Mouse (Mus musculus): ENCODE data around the gene Mmp24. TPM values are rescaled to one million over a fixed set of nuclear protein-coding genes. Genes with fewer than 3 reads are reported as not detected.
A peak's percentile ranks its signal among the peaks of the same experiment; 100 is the strongest.
"Not testable (repeated sequence)": the region's sequence is repeated elsewhere in the genome, so short reads cannot be mapped to it uniquely, and the experiment has no call there.

Mmp24 gene
- 0.09 and 0.10 TPM in 2 replicates for polyA plus RNA-seq (2016; fragmentation: Nextera tagmentation; extraction: Ambion mirVana)

GRCm38 (mm10) chr2:155774927-155775684, at the start of gene Mmp24:
Gene Mmp24, plus strand, starts transcription at chr2:155775342.
- H3K4me2 ChIP-seq: peak within 1 kb of the TSS; percentile 86
- peaks cover 7% of the 10 kb centered on the region; the same call in 1 of the 2 replicates for H3K4me1 ChIP-seq (replicated peaks)
- WGBS: 2% methylated on average over 97 of the region's 100 CpGs
- H3K27me3 ChIP-seq: peaks cover 74% of the 10 kb centered on the region
- no peak within 1 kb of the TSS for H3K9ac ChIP-seq (replicated peaks)
- H3K36me3 ChIP-seq: no peaks in the 10 kb centered on the region
- ATAC-seq (ENCODE audit: insufficient number of reproducible peaks, insufficient read depth, low FRiP score, low TSS enrichment, low read depth): no peak
- no peaks in the 10 kb centered on the region for H3K9me3 ChIP-seq
- H3K4me3 ChIP-seq (replicated peaks): peak within 1 kb of the TSS; percentile 53
- H3K27ac ChIP-seq: no peak within 1 kb of the TSS

GRCm38 (mm10) chr2:155726302-155726701, 48.8 kb upstream of the Mmp24 start:
- 87% methylated on average over 7 of the region's 7 CpGs for WGBS
- no peak for ATAC-seq (ENCODE audit: insufficient number of reproducible peaks, insufficient read depth, low FRiP score, low TSS enrichment, low read depth)
- Histone ChIP-seq H3K27me3 (no peaks in the 10 kb centered on the region), H3K9me3 (no peaks in the 10 kb centered on the region), H3K27ac (no peak overlapping the region), H3K4me2 (no peak overlapping the region), H3K4me1 (replicated peaks) (peaks cover 7% of the 10 kb centered on the region), H3K9ac (replicated peaks) (no peak overlapping the region), H3K4me3 (replicated peaks) (no peak overlapping the region), H3K36me3 (peaks cover 8% of the 10 kb centered on the region; the same call in 1 of the 2 replicates)

- H3K4me1 ChIP-seq (replicated peaks): peaks cover 7% of the 10 kb centered on the region
- no peaks in the 10 kb centered on the region for H3K27me3 ChIP-seq
- no peak overlapping the region for H3K9ac ChIP-seq (replicated peaks)
- H3K4me2 ChIP-seq: no peak overlapping the region; the same call in 1 of the 2 replicates
- no peaks in the 10 kb centered on the region for H3K9me3 ChIP-seq
- 71% methylated on average over 7 of the region's 7 CpGs for WGBS
- ATAC-seq (ENCODE audit: insufficient number of reproducible peaks, insufficient read depth, low FRiP score, low TSS enrichment, low read depth): no peak
- no peak overlapping the region for H3K4me3 ChIP-seq (replicated peaks)
- H3K36me3 ChIP-seq: no peaks in the 10 kb centered on the region
- H3K27ac ChIP-seq: no peak overlapping the region
These were observed 47.3 kb upstream of the Mmp24 start for GRCm38 (mm10) chr2:155727764-155728395.

GRCm38 (mm10) chr2:155728742-155729141, 46.4 kb upstream of the Mmp24 start:
- Histone ChIP-seq H3K4me1 (replicated peaks) (peaks cover 7% of the 10 kb centered on the region), H3K27ac (no peak overlapping the region), H3K4me2 (peak overlapping the region; percentile 94), H3K4me3 (replicated peaks) (peak overlapping the region; percentile 87), H3K36me3 (no peaks in the 10 kb centered on the region), H3K9me3 (no peaks in the 10 kb centered on the region), H3K27me3 (no peaks in the 10 kb centered on the region), H3K9ac (replicated peaks) (peak overlapping the region; percentile 66)
- no peak; the same call in none of the 2 replicates for ATAC-seq (ENCODE audit: insufficient number of reproducible peaks, insufficient read depth, low FRiP score, low TSS enrichment, low read depth)
- 4% methylated on average over 15 of the region's 15 CpGs for WGBS

- Histone ChIP-seq H3K36me3 (no peaks in the 10 kb centered on the region), H3K4me1 (replicated peaks) (peaks cover 7% of the 10 kb centered on the region), H3K4me2 (peak within 1 kb of the TSS; percentile 94), H3K27me3 (no peaks in the 10 kb centered on the region), H3K9ac (replicated peaks) (peak within 1 kb of the TSS; percentile 66), H3K4me3 (replicated peaks) (peak within 1 kb of the TSS; percentile 87), H3K27ac (no peak within 1 kb of the TSS), H3K9me3 (no peaks in the 10 kb centered on the region)
- peak; percentile 93 for ATAC-seq (ENCODE audit: insufficient number of reproducible peaks, insufficient read depth, low FRiP score, low TSS enrichment, low read depth)
- WGBS: under 1% methylated on average over 33 of the region's 33 CpGs
These were observed 45.9 kb upstream of the Mmp24 start, which contains the start of gene Edem2 for GRCm38 (mm10) chr2:155729158-155729645. Gene Edem2, minus strand, starts transcription at chr2:155729475.

GRCm38 (mm10) chr2:155735080-155735479, 40.1 kb upstream of the Mmp24 start:
- no peak overlapping the region for H3K4me2 ChIP-seq
- WGBS: 77% methylated on average over 5 of the region's 5 CpGs
- no peak for ATAC-seq (ENCODE audit: insufficient number of reproducible peaks, insufficient read depth, low FRiP score, low TSS enrichment, low read depth)

GRCm38 (mm10) chr2:155735766-155736165, 39.4 kb upstream of the Mmp24 start, which contains the start of gene Gm17581:
Gene Gm17581, minus strand, starts transcription at chr2:155735866.
- H3K4me2 ChIP-seq; H3K4me1 ChIP-seq (replicated peaks); H3K36me3 ChIP-seq; ATAC-seq (ENCODE audit: insufficient number of reproducible peaks, insufficient read depth, low FRiP score, low TSS enrichment, low read depth); H3K9ac ChIP-seq (replicated peaks); H3K9me3 ChIP-seq; H3K4me3 ChIP-seq (replicated peaks); H3K27me3 ChIP-seq; H3K27ac ChIP-seq: not testable (repeated sequence)
- 79% methylated on average over 5 of the region's 5 CpGs for WGBS

More at GRCm38 (mm10) chr2:155735080-155735479, 40.1 kb upstream of the Mmp24 start:
- H3K4me1 ChIP-seq (replicated peaks): no peaks in the 10 kb centered on the region
- H3K36me3 ChIP-seq: no peaks in the 10 kb centered on the region
- H3K27me3 ChIP-seq: no peaks in the 10 kb centered on the region
- H3K27ac ChIP-seq: no peak overlapping the region
- H3K4me3 ChIP-seq (replicated peaks): no peak overlapping the region
- no peak overlapping the region for H3K9ac ChIP-seq (replicated peaks)
- no peaks in the 10 kb centered on the region for H3K9me3 ChIP-seq

- no peaks in the 10 kb centered on the region for H3K4me1 ChIP-seq (replicated peaks)
- H3K4me3 ChIP-seq (replicated peaks): no peak overlapping the region
- no peak overlapping the region for H3K4me2 ChIP-seq
- ATAC-seq (ENCODE audit: insufficient number of reproducible peaks, insufficient read depth, low FRiP score, low TSS enrichment, low read depth): no peak
- H3K9ac ChIP-seq (replicated peaks): no peak overlapping the region
- H3K27ac ChIP-seq: no peak overlapping the region
- WGBS: 80% methylated on average over 6 of the region's 6 CpGs
- H3K36me3 ChIP-seq: no peaks in the 10 kb centered on the region
- H3K27me3 ChIP-seq: no peaks in the 10 kb centered on the region
- H3K9me3 ChIP-seq: no peaks in the 10 kb centered on the region
These were observed 38.2 kb upstream of the Mmp24 start for GRCm38 (mm10) chr2:155736936-155737335.

- Histone ChIP-seq H3K36me3 (no peaks in the 10 kb centered on the region), H3K4me2 (no peak overlapping the region), H3K9me3 (no peaks in the 10 kb centered on the region), H3K27ac (no peak overlapping the region), H3K4me1 (replicated peaks) (no peaks in the 10 kb centered on the region), H3K4me3 (replicated peaks) (no peak overlapping the region), H3K27me3 (no peaks in the 10 kb centered on the region), H3K9ac (replicated peaks) (no peak overlapping the region)
- 80% methylated on average over 9 of the region's 9 CpGs for WGBS
- no peak for ATAC-seq (ENCODE audit: insufficient number of reproducible peaks, insufficient read depth, low FRiP score, low TSS enrichment, low read depth)
These were observed 37.3 kb upstream of the Mmp24 start for GRCm38 (mm10) chr2:155737803-155738202.

GRCm38 (mm10) chr2:155742211-155742610, 32.9 kb upstream of the Mmp24 start:
- no peaks in the 10 kb centered on the region for H3K27me3 ChIP-seq
- 86% methylated on average over 11 of the region's 11 CpGs for WGBS

GRCm38 (mm10) chr2:155742931-155743337, 32.2 kb upstream of the Mmp24 start:
- 92% methylated on average over 12 of the region's 12 CpGs for WGBS
- no peak overlapping the region for H3K27ac ChIP-seq

More at GRCm38 (mm10) chr2:155742211-155742610, 32.9 kb upstream of the Mmp24 start:
- no peaks in the 10 kb centered on the region for H3K9me3 ChIP-seq
- H3K4me2 ChIP-seq: no peak overlapping the region
- no peak overlapping the region for H3K27ac ChIP-seq
- H3K4me3 ChIP-seq (replicated peaks): no peak overlapping the region
- H3K9ac ChIP-seq (replicated peaks): no peak overlapping the region
- no peaks in the 10 kb centered on the region for H3K36me3 ChIP-seq
- ATAC-seq (ENCODE audit: insufficient number of reproducible peaks, insufficient read depth, low FRiP score, low TSS enrichment, low read depth): no peak
- no peaks in the 10 kb centered on the region for H3K4me1 ChIP-seq (replicated peaks)

More at GRCm38 (mm10) chr2:155742931-155743337, 32.2 kb upstream of the Mmp24 start:
- ATAC-seq (ENCODE audit: insufficient number of reproducible peaks, insufficient read depth, low FRiP score, low TSS enrichment, low read depth): no peak
- Histone ChIP-seq H3K9me3 (no peaks in the 10 kb centered on the region), H3K9ac (replicated peaks) (no peak overlapping the region), H3K36me3 (no peaks in the 10 kb centered on the region), H3K4me2 (no peak overlapping the region), H3K4me1 (replicated peaks) (no peaks in the 10 kb centered on the region), H3K27me3 (no peaks in the 10 kb centered on the region), H3K4me3 (replicated peaks) (no peak overlapping the region)
